Mouse (Mus musculus): ENCODE results near the gene Prss54. TPM values are rescaled to one million over a fixed set of nuclear protein-coding genes. Genes with fewer than 3 reads are reported as not detected.

Prss54 gene
- polyA plus RNA-seq, 1 experiment from 2014 or later: not detected

DNA sequence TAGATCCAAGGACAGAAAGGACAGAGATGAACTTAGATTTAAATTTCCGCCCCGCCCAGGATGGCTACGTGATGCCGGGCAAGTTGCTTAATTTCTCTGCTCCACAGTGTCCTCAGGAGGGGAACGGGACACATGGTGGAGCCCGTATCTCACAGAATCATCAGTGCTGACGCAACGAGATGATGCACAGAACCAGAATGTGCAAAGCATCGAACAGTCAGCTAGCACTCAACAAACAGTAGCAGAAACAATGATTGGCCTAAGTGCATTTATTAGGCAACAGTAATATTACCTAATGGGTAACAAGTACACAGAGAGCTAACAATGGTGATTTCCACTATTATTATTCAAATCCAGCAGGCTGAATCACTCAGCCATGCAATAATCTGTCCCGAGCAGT, 47.9 kb downstream of the Prss54 start:
- H3K27me3 ChIP-seq: no peaks in the 10 kb centered on the region
- no peak overlapping the region for H3K9ac ChIP-seq
- no peak overlapping the region for H3K27ac ChIP-seq
- H3K36me3 ChIP-seq: no peaks in the 10 kb centered on the region
- WGBS: 81% methylated on average over 10 of the region's 10 CpGs
- no peak overlapping the region for H3K4me3 ChIP-seq
- H3K4me2 ChIP-seq: no peak overlapping the region
- no peaks in the 10 kb centered on the region for H3K9me3 ChIP-seq (replicated peaks)
- H3K4me1 ChIP-seq (replicated peaks): no peaks in the 10 kb centered on the region
- no peak for ATAC-seq (replicated peaks; ENCODE audit: insufficient number of reproducible peaks, insufficient read depth, low FRiP score, low read depth)

DNA sequence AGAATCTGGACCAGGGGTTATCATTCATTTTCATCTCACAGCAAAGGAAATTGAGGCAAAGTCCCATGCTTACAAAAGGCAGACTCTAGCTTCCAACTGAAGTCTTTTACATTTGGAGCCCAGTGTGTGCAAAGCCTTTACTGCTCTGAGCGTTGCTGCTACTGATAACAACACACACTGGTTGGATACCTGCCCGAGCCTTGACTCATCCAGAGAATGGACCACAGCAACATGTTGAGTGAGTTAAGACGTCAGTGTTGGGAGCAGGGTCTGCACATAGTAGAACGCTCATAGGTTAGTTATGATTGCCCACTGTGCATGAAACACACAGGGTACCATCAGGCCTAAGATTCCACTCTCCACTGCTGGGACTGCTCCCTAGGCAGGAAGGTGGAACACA, 52.1 kb downstream of the Prss54 start:
- 74% methylated on average over 4 of the region's 4 CpGs for WGBS
- ATAC-seq (replicated peaks; ENCODE audit: insufficient number of reproducible peaks, insufficient read depth, low FRiP score, low read depth): no peak
- H3K4me2 ChIP-seq: no peak overlapping the region
- no peaks in the 10 kb centered on the region for H3K27me3 ChIP-seq
- H3K4me3 ChIP-seq: no peak overlapping the region
- no peak overlapping the region for H3K27ac ChIP-seq
- H3K4me1 ChIP-seq (replicated peaks): no peaks in the 10 kb centered on the region
- no peaks in the 10 kb centered on the region for H3K36me3 ChIP-seq
- H3K9me3 ChIP-seq (replicated peaks): no peaks in the 10 kb centered on the region
- no peak overlapping the region for H3K9ac ChIP-seq

DNA sequence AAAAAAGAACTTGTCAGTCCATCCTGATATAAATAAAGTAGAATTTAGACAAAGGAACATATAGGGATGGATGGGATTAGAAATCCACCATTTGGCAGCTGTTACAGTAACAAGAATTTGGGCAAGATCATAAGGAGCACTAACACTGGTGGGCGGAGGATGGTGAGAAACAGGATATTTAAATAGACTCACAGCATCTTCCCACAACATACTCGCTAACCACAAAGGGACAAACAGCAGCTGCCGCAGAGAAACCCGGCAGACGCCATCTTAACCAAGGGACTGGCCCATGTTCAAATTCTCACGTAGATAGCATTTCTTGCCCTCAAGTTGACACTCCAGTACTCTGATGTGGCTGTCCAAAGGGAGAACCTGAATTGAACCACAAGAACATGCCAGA, 59.2 kb downstream of the Prss54 start:
- no peak for ATAC-seq (replicated peaks; ENCODE audit: insufficient number of reproducible peaks, insufficient read depth, low FRiP score, low read depth)
- no peaks in the 10 kb centered on the region for H3K9me3 ChIP-seq (replicated peaks)
- H3K4me3 ChIP-seq: no peak overlapping the region
- H3K36me3 ChIP-seq: no peaks in the 10 kb centered on the region
- WGBS: 88% methylated on average over 6 of the region's 6 CpGs
- no peak overlapping the region for H3K9ac ChIP-seq
- H3K27ac ChIP-seq: no peak overlapping the region
- no peaks in the 10 kb centered on the region for H3K4me1 ChIP-seq (replicated peaks)
- H3K4me2 ChIP-seq: no peak overlapping the region
- no peaks in the 10 kb centered on the region for H3K27me3 ChIP-seq

DNA sequence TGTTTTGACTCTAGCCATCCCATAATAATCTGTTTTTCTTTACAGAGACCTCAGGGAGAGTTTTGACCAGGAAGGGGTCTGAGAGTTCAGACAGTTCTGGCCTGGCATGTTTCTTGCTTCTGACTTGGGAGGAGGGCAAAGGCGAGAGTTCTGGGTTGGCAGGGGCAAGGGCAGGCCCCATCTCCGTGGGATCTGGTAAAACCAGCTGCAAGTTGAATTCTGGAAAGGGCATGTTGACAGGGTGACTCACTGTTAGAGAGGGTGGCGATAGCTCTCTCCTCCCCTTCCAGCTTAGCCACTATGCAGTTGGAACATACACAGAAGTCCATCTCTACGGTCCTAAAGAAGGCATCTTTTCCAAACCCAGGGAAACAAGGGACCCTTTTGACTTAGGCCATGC, 62.9 kb downstream of the Prss54 start:
- Histone ChIP-seq H3K4me1 (replicated peaks) (no peaks in the 10 kb centered on the region), H3K9ac (no peak overlapping the region), H3K9me3 (replicated peaks) (no peaks in the 10 kb centered on the region), H3K36me3 (no peaks in the 10 kb centered on the region), H3K27me3 (no peaks in the 10 kb centered on the region), H3K4me2 (no peak overlapping the region), H3K27ac (no peak overlapping the region), H3K4me3 (no peak overlapping the region)
- ATAC-seq (replicated peaks; ENCODE audit: insufficient number of reproducible peaks, insufficient read depth, low FRiP score, low read depth): no peak
- WGBS: 44% methylated on average over 4 of the region's 4 CpGs

DNA sequence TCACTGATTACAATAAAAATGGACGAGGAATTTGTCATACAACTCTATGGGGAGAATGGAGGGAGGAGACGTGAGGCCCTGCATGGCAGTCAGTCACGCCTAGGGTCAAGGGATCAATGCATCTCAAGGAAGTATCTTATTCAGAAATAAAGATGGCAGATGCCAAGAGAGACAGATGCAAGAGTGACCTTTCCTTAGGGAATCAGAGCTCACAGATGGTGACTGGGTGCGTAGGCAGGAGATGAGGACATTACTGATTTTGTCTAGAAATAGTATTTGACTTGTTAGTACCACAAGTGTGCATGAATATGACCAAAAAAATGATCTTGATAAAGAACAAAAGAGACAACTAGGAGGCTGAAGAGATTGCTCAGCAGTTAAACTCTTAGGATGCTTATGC, 63.9 kb downstream of the Prss54 start:
- H3K27me3 ChIP-seq: no peaks in the 10 kb centered on the region
- H3K9ac ChIP-seq: no peak overlapping the region
- WGBS: 59% methylated on average over 4 of the region's 4 CpGs
- H3K27ac ChIP-seq: no peak overlapping the region
- H3K9me3 ChIP-seq (replicated peaks): no peaks in the 10 kb centered on the region
- no peak for ATAC-seq (replicated peaks; ENCODE audit: insufficient number of reproducible peaks, insufficient read depth, low FRiP score, low read depth)
- H3K4me1 ChIP-seq (replicated peaks): no peaks in the 10 kb centered on the region
- H3K4me2 ChIP-seq: no peak overlapping the region
- H3K36me3 ChIP-seq: no peaks in the 10 kb centered on the region
- H3K4me3 ChIP-seq: no peak overlapping the region

Other genes starting within 250 kb of the Prss54 start
- 4.9 and 7.3 TPM in 2 replicates for gene Zfp319, start 244.4 kb downstream of the Prss54 start, polyA plus RNA-seq (2015; fragmentation: Nextera tagmentation; extraction: Ambion mirVana)
- gene Usb1, start 244.1 kb downstream of the Prss54 start, polyA plus RNA-seq (2015; fragmentation: Nextera tagmentation; extraction: Ambion mirVana): 26.7 and 32.0 TPM in 2 replicates
- 35.2 and 42.8 TPM in 2 replicates for gene Mmp15, start 224.1 kb downstream of the Prss54 start, polyA plus RNA-seq (2015; fragmentation: Nextera tagmentation; extraction: Ambion mirVana)
- 146 and 147 TPM in 2 replicates for gene Cfap20, start 141.5 kb downstream of the Prss54 start, polyA plus RNA-seq (2015; fragmentation: Nextera tagmentation; extraction: Ambion mirVana)
- 4.8 and 6.4 TPM in 2 replicates for gene Csnk2a2, start 86.3 kb downstream of the Prss54 start, polyA plus RNA-seq (2015; fragmentation: Nextera tagmentation; extraction: Ambion mirVana)
- gene Ccdc113, start 42.3 kb downstream of the Prss54 start, polyA plus RNA-seq (2015; fragmentation: Nextera tagmentation; extraction: Ambion mirVana): 2.4 and 2.9 TPM in 2 replicates
- 13.2 and 13.5 TPM in 2 replicates for gene Gins3, start 57.1 kb upstream of the Prss54 start, polyA plus RNA-seq (2015; fragmentation: Nextera tagmentation; extraction: Ambion mirVana)
- 295 and 301 TPM in 2 replicates for gene Ndrg4, start 100.6 kb upstream of the Prss54 start, polyA plus RNA-seq (2015; fragmentation: Nextera tagmentation; extraction: Ambion mirVana)
- 12.2 and 17.3 TPM in 2 replicates for gene Setd6, start 139.5 kb upstream of the Prss54 start, polyA plus RNA-seq (2015; fragmentation: Nextera tagmentation; extraction: Ambion mirVana)
- 37.2 and 45.0 TPM in 2 replicates for gene Cnot1, start 231.1 kb upstream of the Prss54 start, polyA plus RNA-seq (2015; fragmentation: Nextera tagmentation; extraction: Ambion mirVana)
- 216 and 275 TPM in 2 replicates for gene Sap18b, start 249.0 kb upstream of the Prss54 start, polyA plus RNA-seq (2015; fragmentation: Nextera tagmentation; extraction: Ambion mirVana)